Comparison of ENCODE assay signal across 8 mouse cellular contexts in genomic region chr6:125572291-125573188, GRCm38 (mm10). TPM values are rescaled to one million over a fixed set of nuclear protein-coding genes. Genes with fewer than 3 reads are reported as not detected.
DNase-seq lines count a peak whose midpoint lies in the region; ATAC-seq and TF ChIP-seq lines count a peak whose summit lies in the region.

No protein-coding gene starts in this region.

- 30% methylated on average over 18 of the region's 18 CpGs for WGBS in hindbrain, embryonic 15.5 days

- H3K4me1 ChIP-seq in ES-E14 (ENCODE audit: control insufficient read depth in 2 of 2, insufficient read depth in 2 of 2, low read length in 2 of 2, poor library complexity in 1 of 2), result peaks cover 1 to 12% of the 10 kb centered on the region in 2 experiments; a peak in 3 of 4 replicates
- peaks cover 15% of the 10 kb centered on the region for H3K4me1 ChIP-seq in hindbrain, embryonic 15.5 days (replicated peaks)

- H3K27me3 ChIP-seq in hindbrain, embryonic 15.5 days, result no peaks in the 10 kb centered on the region

- H3K27ac ChIP-seq in ES-E14 (ENCODE audit: insufficient read depth, low read depth, low read length, poor library complexity, severe bottlenecking), result peak overlapping the region; percentile 25; the same call in 1 of the 2 replicates
- H3K27ac ChIP-seq in hindbrain, embryonic 15.5 days (replicated peaks), result peak overlapping the region; percentile 75

- H3K4me3 ChIP-seq in ES-E14 (ENCODE audit: insufficient read depth in 1 of 2, low read depth in 1 of 2, low read length in 2 of 2, poor library complexity in 1 of 2, severe bottlenecking in 1 of 2), result peak overlapping the region; percentile 18 to 44; a peak in 3 of 4 replicates
- H3K4me3 ChIP-seq in hindbrain, embryonic 15.5 days, result peak overlapping the region; percentile 21

- H3K9ac ChIP-seq in ES-E14 (ENCODE audit: insufficient read depth, low read depth, low read length, poor library complexity, severe bottlenecking), result no peak overlapping the region
- no peak overlapping the region for H3K9ac ChIP-seq in hindbrain, embryonic 15.5 days

- ATAC-seq in hindbrain, embryonic 15.5 days (ENCODE audit: low FRiP score, low read depth), result peak; percentile 31

- H3K4me2 ChIP-seq in hindbrain, embryonic 15.5 days, result peak overlapping the region; percentile 51

- no peaks in the 10 kb centered on the region for H3K9me3 ChIP-seq in ES-E14 (ENCODE audit: control insufficient read depth, insufficient read depth, low read depth, low read length)
- no peaks in the 10 kb centered on the region for H3K9me3 ChIP-seq in hindbrain, embryonic 15.5 days

- DNase-seq in ES-E14 (ENCODE audit: low read depth, low spot score), result no peak
- peak; percentile 36 for DNase-seq in cerebellum, adult 9-11 months
- DNase-seq in gastrocnemius, adult 18-20 months (ENCODE audit: low spot score), result peak; percentile 51
- DNase-seq in left cerebral cortex, adult 18-20 months (ENCODE audit: low spot score in 2 of 2), result peak; percentile 43 to 56
- peak; percentile 93 for DNase-seq in lung, postnatal 36 days
- peak; percentile 39 to 63 for DNase-seq in right cerebral cortex, adult 2 months (ENCODE audit: low spot score in 2 of 2)
- peak; percentile 60 for DNase-seq in urinary bladder, adult 2 months (ENCODE audit: low spot score)

- H3K36me3 ChIP-seq in ES-E14 (ENCODE audit: control insufficient read depth, insufficient read depth, low read length, poor library complexity, severe bottlenecking), result no peaks in the 10 kb centered on the region
- no peaks in the 10 kb centered on the region for H3K36me3 ChIP-seq in hindbrain, embryonic 15.5 days

- in situ Hi-C loops in ES-E14 (cut with MboI; ENCODE audit: low sequenced_read_pairs in 2 of 2, unreplicated experiment in 2 of 2), result no loop called here

TF ChIP-seq in ES-E14, 5 proteins besides CTCF, POLR2A, EP300 and RAD21:
- no peak for TF ChIP-seq ZC3H11A (IDR thresholded peaks at IDR 0.05; ENCODE audit: borderline replicate concordance, low read depth, low read length)
- no peak for TF ChIP-seq MAFK (IDR thresholded peaks at IDR 0.05; ENCODE audit: insufficient read depth, low read depth, low read length)
- no peak for TF ChIP-seq ZNF384 (IDR thresholded peaks at IDR 0.05; ENCODE audit: low read depth, low read length)
- no peak for TF ChIP-seq CHD2 (IDR thresholded peaks at IDR 0.05; ENCODE audit: low read depth, low read length)
- no peak for TF ChIP-seq HCFC1 (IDR thresholded peaks at IDR 0.05; ENCODE audit: borderline replicate concordance, insufficient read depth, low read length)
TF ChIP-seq in ES-E14: peak in this region for 0.

RNA-seq across cellular contexts. Expression of gene Vwf, which starts 26.0 kb away (rescaled TPM):
- total RNA-seq in ES-E14 (2012; rRNA removed), result 3.0 and 6.8 TPM in 2 replicates
- 10 to 100 TPM; 16.3 to 18.7 TPM for total RNA-seq in gastrocnemius, adult 18-20 months (2021)
- 10.2 and 10.8 TPM in 2 replicates for polyA plus RNA-seq in hindbrain, embryonic 15.5 days (2015; fragmentation: Nextera tagmentation; extraction: Ambion mirVana)
- 10 to 100 TPM; 14.8 to 24.1 TPM for total RNA-seq in left cerebral cortex, adult 18-20 months (2021)
- polyA plus RNA-seq in urinary bladder, adult 2 months (2012; rRNA removed), result 37.8 and 57.5 TPM in 2 replicates
